Mouse (Mus musculus) kidney, embryonic 14.5 days (tissue): Measurements from ENCODE around the gene Glt1d1. TPM values are rescaled to one million over a fixed set of nuclear protein-coding genes. Genes with fewer than 3 reads are reported as not detected.

ENCODE experiments used
- ATAC-seq: fragments of 200-750 bp; cut with Nextera tagmentation; 2 replicates; pipeline ENCODE4 v1.8.0; 2017; ENCODE audit warnings: moderate number of reproducible peaks, mild to moderate bottlenecking, moderate TSS enrichment, moderate library complexity; ENCODE audit not compliant: low FRiP score, low TSS enrichment
- H3K27ac ChIP-seq: fragments of 300-500 bp; sonication (generic); 2 replicates; pipeline ENCODE4 v1.5.1; 2014; ENCODE audit warnings: low read depth, mild to moderate bottlenecking, low read length, moderate library complexity, mixed read lengths
- H3K27me3 ChIP-seq: fragments of 300-500 bp; sonication (generic); 2 replicates; pipeline ENCODE4 v1.6.1; 2014; ENCODE audit warnings: mild to moderate bottlenecking, low read length; ENCODE audit not compliant: control insufficient read depth, insufficient read depth
- H3K36me3 ChIP-seq: fragments of 300-500 bp; sonication (generic); 2 replicates; pipeline ENCODE4 v1.6.1; 2014; ENCODE audit warnings: low read length, mixed read lengths; ENCODE audit not compliant: control insufficient read depth, insufficient read depth
- H3K4me1 ChIP-seq: fragments of 300-500 bp; sonication (generic); 2 replicates; pipeline ENCODE4 v1.6.1; 2014; ENCODE audit warnings: low read length, mixed read lengths; ENCODE audit not compliant: control insufficient read depth, insufficient read depth
- H3K4me2 ChIP-seq: fragments of 300-500 bp; sonication (generic); replicated peaks from 2 replicates; pipeline ENCODE4 v1.6.1; 2014; ENCODE audit warnings: low read depth, mild to moderate bottlenecking, low read length
- H3K4me3 ChIP-seq: fragments of 300-500 bp; sonication (generic); 2 replicates; pipeline ENCODE4 v1.5.1; 2014; ENCODE audit warnings: mild to moderate bottlenecking, low read length
- H3K9ac ChIP-seq: fragments of 300-500 bp; sonication (generic); 2 replicates; pipeline ENCODE4 v1.6.1; 2014; ENCODE audit warnings: low read depth, mild to moderate bottlenecking, low read length, moderate library complexity
- H3K9me3 ChIP-seq: fragments of 300-500 bp; sonication (generic); 2 replicates; pipeline ENCODE4 v1.6.1; 2016; ENCODE audit warnings: low read length; ENCODE audit not compliant: control insufficient read depth
- WGBS: fragments of 180-500 bp; shearing (Covaris S2); extraction: QIAGEN DNeasy Blood & Tissue Kit; methylation state at CpG from one replicate; pipeline ENCODE4 v1.1.7; 2014; 5-methylcytosine and 5-hydroxymethylcytosine counted together
- polyA plus RNA-seq: library from polyadenylated mRNA; unstranded; fragments of >200 nt; fragmentation: Nextera tagmentation; extraction: Ambion mirVana; gene quantifications from 2 replicates; pipeline ENCODE4 v1.2.1, GENCODE M21; 2014

Glt1d1 gene
- polyA plus RNA-seq, 1 experiment from 2014 or later = 1.3 TPM

DNA sequence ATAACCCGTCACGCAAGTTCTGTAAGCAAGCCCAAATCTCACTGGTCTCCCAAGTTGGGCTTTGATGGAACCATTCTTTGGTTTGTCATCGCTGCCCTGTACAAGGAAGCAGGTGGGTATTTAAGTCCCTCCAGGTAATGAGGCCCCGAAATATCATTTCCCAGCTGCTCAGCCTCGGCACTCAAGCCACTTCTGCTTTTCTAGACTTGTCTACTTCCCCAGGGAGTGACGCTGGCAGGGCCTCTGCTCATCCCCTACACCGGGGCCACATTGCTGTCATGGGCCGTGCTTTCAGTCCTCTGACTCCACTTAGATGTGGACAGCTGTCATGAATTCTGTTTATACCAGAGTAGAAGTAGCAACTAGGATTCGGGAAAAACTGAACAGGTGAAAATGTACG lies 11.0 kb upstream of the Glt1d1 start:
- Histone ChIP-seq H3K9ac (no peak overlapping the region), H3K36me3 (no peaks in the 10 kb centered on the region), H3K4me3 (no peak overlapping the region), H3K4me1 (peaks cover 2% of the 10 kb centered on the region), H3K4me2 (no peak overlapping the region), H3K27ac (no peak overlapping the region), H3K9me3 (no peaks in the 10 kb centered on the region), H3K27me3 (no peaks in the 10 kb centered on the region)
- ATAC-seq = no peak
- WGBS = 81% methylated on average over 10 of the region's 10 CpGs

DNA sequence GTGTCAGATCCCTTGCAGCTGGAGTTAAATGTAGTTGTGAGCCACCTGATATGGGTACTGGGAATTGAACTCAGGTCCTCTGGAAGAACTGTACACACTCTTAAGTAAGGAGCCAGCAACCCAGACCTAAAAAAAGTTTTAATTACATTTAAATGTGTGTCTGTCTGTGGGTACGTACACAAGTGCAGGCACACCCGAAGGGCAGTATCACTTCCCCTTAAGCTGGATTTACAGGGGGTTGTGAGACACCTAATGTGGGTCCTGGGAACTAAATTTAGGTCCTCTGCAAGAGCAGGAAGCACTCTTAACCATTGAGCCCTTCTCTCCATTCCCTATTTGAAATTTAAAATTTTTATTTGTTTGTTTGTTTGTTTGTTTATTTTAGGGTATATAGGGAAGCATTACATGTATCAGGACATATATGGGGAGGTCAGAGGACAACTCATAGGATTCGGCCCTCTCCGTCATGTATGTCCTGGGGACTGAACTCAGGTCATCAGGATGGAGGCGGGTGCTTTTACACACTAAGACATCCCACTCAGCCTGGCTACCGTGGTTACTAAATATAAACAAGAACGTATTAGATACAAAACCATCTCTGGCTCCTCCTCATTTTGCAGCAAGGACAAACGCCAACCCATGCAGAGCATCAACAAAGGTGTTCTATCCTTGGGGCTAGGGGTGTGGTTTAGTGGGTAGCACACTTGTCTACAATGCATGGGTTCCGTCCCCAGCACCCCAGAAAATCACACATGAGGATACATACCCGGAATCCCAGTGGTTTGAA lies 7.4 kb upstream of the Glt1d1 start:
- no peak for ATAC-seq
- no peaks in the 10 kb centered on the region for H3K36me3 ChIP-seq
- H3K27ac ChIP-seq = no peak overlapping the region
- no peaks in the 10 kb centered on the region for H3K27me3 ChIP-seq
- no peak overlapping the region for H3K9ac ChIP-seq
- no peak overlapping the region for H3K4me3 ChIP-seq
- 84% methylated on average over 10 of the region's 10 CpGs for WGBS
- no peaks in the 10 kb centered on the region for H3K4me1 ChIP-seq
- no peak overlapping the region for H3K4me2 ChIP-seq
- H3K9me3 ChIP-seq = no peaks in the 10 kb centered on the region

DNA sequence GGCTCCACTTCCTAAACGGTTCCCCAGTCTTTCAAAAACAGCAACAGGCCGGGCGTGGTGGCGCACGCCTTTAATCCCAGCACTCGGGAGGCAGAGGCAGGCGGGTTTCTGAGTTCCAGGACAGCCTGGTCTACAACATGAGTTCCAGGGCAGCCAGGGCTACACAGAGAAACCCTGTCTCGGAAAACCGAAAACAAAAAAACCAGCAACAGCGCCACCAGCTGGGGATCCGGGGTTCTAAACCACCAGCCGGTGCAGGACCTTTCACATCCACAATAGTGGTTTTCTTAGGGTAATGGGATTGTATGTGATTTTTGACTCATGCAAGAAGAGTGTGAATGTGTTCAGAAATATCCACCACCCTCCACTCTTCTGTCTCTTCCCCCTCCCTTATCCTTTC lies 4.8 kb upstream of the Glt1d1 start:
- 88% methylated on average over 12 of the region's 12 CpGs for WGBS
- Histone ChIP-seq H3K4me1 (no peaks in the 10 kb centered on the region), H3K27ac (no peak overlapping the region), H3K36me3 (no peaks in the 10 kb centered on the region), H3K9ac (no peak overlapping the region), H3K9me3 (no peaks in the 10 kb centered on the region), H3K4me3 (no peak overlapping the region), H3K27me3 (peaks cover 13% of the 10 kb centered on the region), H3K4me2 (no peak overlapping the region)
- no peak for ATAC-seq

DNA sequence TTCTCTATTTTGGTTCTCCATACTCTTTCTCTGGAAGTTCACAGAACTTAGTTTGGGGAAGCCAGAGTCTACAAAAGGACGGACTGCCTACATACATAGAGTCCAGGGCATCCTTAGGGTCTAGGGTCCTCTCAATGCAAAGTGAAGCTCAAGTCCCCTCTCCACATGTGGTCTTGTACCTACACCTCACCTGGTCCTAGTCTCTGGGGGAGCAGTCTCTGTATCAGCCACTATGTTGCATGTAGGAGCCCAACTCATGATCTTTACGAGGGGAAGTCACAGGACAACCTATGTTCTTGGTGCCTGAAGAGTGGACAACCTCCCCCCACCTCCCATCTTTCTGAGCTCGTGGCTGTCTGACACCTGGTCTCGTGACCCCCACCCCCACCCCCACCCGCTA lies 391 bp upstream of the Glt1d1 start:
- Histone ChIP-seq H3K4me3 (peak overlapping the region; percentile 52), H3K27me3 (peaks cover 16% of the 10 kb centered on the region), H3K9me3 (no peaks in the 10 kb centered on the region), H3K4me2 (peak overlapping the region; percentile 88), H3K36me3 (no peaks in the 10 kb centered on the region), H3K9ac (peak overlapping the region; percentile 60; the same call in 1 of the 2 replicates), H3K27ac (no peak overlapping the region), H3K4me1 (no peaks in the 10 kb centered on the region)
- no peak for ATAC-seq
- WGBS = 12% methylated on average over 5 of the region's 5 CpGs

DNA sequence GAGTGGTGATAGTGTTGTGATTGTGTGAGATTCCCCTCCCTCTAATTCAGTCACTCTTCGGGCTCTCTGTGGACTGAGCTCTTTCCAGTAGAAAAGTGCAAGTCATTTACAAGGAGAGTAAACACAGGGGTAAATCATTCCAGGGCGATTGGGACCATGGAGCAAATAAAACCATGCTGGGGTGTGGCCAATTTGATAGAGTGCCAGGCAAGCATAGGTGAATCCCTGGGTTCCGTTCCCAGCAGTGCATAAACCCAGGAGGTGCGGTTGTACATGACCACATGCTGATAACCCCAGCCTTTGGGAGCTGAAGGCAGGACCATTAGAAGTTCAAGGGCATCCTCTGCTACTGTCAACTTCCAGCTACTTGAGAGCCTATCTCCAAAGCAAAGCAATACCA lies 1.1 kb downstream of the Glt1d1 start:
- Histone ChIP-seq H3K4me2 (peak overlapping the region; percentile 88), H3K27ac (no peak overlapping the region), H3K36me3 (no peaks in the 10 kb centered on the region), H3K4me1 (no peaks in the 10 kb centered on the region), H3K27me3 (peaks cover 16% of the 10 kb centered on the region), H3K4me3 (peak overlapping the region; percentile 52), H3K9ac (no peak overlapping the region), H3K9me3 (no peaks in the 10 kb centered on the region)
- WGBS = 23% methylated on average over 4 of the region's 4 CpGs
- no peak for ATAC-seq

DNA sequence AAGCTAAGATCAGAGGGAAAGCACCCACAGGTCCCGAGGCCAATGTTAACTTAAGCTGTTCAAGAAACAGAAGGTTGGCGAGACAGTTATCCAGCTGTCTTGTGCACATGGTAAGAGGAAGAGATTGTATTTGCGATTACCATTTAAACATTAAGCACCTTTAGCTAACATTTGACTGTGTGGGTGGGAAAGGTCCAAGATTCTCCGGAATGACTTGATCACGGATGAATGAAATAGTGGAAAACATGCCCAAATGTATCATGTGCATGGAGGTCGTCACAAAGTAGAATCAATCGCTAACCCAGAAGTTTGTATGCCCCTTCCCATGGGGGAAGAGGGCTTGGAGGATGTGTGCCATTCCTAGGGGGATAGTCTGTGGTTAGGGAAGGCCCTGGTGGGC lies 1.6 kb downstream of the Glt1d1 start:
- H3K27me3 ChIP-seq = peaks cover 16% of the 10 kb centered on the region
- no peak overlapping the region for H3K27ac ChIP-seq
- H3K9me3 ChIP-seq = no peaks in the 10 kb centered on the region
- no peak overlapping the region for H3K4me2 ChIP-seq
- WGBS = 90% methylated on average over 7 of the region's 7 CpGs
- no peak overlapping the region for H3K4me3 ChIP-seq
- H3K36me3 ChIP-seq = no peaks in the 10 kb centered on the region
- no peak for ATAC-seq
- H3K9ac ChIP-seq = no peak overlapping the region
- H3K4me1 ChIP-seq = no peaks in the 10 kb centered on the region

DNA sequence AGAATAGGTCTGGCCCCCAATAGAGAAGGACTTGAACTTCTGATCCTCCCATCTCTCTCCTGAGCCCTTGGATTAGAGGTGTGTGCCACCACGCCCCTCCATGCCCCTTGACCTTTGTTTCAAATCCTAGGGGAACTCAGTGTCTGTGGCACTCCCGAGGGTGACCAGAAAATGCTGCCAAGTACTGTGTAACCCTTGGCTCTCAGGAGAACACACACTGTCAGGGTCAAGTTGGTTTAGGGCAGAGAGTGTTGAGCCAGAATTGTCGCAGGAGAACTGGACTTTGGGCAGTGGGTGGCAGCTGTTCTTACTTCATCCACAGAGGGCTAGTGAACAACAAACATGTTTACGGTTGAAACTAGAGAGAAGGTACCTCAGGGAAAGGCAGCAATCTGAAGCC lies 5.6 kb downstream of the Glt1d1 start:
- Histone ChIP-seq H3K9ac (no peak overlapping the region), H3K4me3 (no peak overlapping the region), H3K36me3 (no peaks in the 10 kb centered on the region), H3K4me1 (no peaks in the 10 kb centered on the region), H3K9me3 (peaks cover 12% of the 10 kb centered on the region; the same call in 1 of the 2 replicates), H3K27ac (no peak overlapping the region), H3K4me2 (no peak overlapping the region), H3K27me3 (no peaks in the 10 kb centered on the region; the same call in 1 of the 2 replicates)
- ATAC-seq = no peak
- WGBS = 75% methylated on average over 4 of the region's 4 CpGs

DNA sequence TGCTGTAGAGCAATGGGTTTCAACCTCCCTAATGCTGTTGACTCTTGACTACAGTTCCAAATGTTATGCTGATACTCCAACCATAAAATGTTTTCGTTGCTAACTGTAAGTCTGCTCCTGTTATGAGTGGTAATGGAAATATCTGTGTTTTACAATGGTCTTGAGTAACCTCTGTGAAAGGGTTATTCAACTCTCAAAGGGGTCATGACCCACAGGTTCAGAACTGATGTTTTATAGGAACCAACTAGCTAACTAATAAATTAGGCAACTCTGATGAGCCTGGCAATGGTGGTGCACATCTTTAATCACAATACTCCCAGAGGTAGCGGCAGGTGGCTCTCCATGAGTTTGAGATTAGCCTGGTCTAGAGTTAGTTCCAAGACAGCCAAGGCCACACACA lies 6.1 kb downstream of the Glt1d1 start:
- no peak overlapping the region for H3K27ac ChIP-seq
- H3K9me3 ChIP-seq = peaks cover 12% of the 10 kb centered on the region; the same call in 1 of the 2 replicates
- no peaks in the 10 kb centered on the region for H3K27me3 ChIP-seq
- no peak overlapping the region for H3K4me3 ChIP-seq
- H3K36me3 ChIP-seq = no peaks in the 10 kb centered on the region
- no peak for ATAC-seq
- H3K9ac ChIP-seq = no peak overlapping the region
- no peaks in the 10 kb centered on the region for H3K4me1 ChIP-seq
- WGBS = 78% methylated on average over 2 of the region's 2 CpGs
- no peak overlapping the region for H3K4me2 ChIP-seq

DNA sequence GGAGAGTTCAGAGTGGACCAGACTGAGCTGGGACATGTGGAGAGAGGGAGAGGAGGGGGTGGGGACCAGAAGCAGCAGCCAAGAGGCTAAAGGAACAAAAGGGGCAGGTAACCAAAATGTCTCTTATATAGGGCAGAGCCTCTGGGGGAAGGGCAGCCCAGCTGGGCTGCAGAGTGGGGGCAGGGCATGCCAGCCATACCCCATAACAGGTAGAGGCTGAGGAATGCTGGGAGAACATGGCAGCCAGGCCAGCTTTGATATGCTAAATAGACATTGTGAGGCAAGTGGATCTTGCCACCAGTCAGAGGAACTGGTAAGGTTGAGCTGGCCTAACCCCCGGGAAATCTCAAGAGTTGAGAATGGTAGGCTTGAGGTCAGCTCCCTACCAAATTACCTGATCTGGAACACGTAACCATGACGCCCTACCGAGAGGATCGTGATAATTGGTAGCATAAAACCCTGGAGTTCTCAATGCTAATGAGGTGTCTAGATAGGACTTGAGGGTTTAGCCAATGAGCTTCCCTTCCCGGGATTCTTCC lies 7.1 kb downstream of the Glt1d1 start:
- Histone ChIP-seq H3K27me3 (no peaks in the 10 kb centered on the region), H3K9ac (no peak overlapping the region), H3K4me2 (no peak overlapping the region), H3K9me3 (peaks cover 12% of the 10 kb centered on the region; the same call in 1 of the 2 replicates), H3K36me3 (no peaks in the 10 kb centered on the region), H3K4me1 (no peaks in the 10 kb centered on the region), H3K4me3 (no peak overlapping the region), H3K27ac (no peak overlapping the region)
- ATAC-seq = no peak
- 86% methylated on average over 6 of the region's 6 CpGs for WGBS
